Mouse (Mus musculus) MEL (cell line): ENCODE results near the gene Prr19. TPM values are rescaled to one million over a fixed set of nuclear protein-coding genes. Genes with fewer than 3 reads are reported as not detected.

ENCODE experiments used
- DNase-seq: peaks from one replicate; pipeline ENCODE4 v3.0.0; 2011; ENCODE audit warnings: low read depth, low spot score
- H3K27ac ChIP-seq: 2 replicates; pipeline ENCODE4 v1.5.1; 2012; ENCODE audit warnings: low read depth, mild to moderate bottlenecking, control low read depth, low read length, moderate library complexity; ENCODE audit not compliant: control insufficient read depth
- H3K27me3 ChIP-seq, 2 experiments: fragments of 150-350 bp in 1 of 2; sonication (generic) in 1 of 2; 2 replicates each; pipeline ENCODE4 v1.6.1; 2012; ENCODE audit warnings: low read length in 2 of 2, mild to moderate bottlenecking in 2 of 2, improper control_type of control experiment in 1 of 2, moderate library complexity in 1 of 2; ENCODE audit not compliant: insufficient read depth in 2 of 2, control insufficient read depth in 1 of 2
- H3K36me3 ChIP-seq, 2 experiments: 2 replicates each; pipeline ENCODE4 v1.6.1; 2012 to 2014; ENCODE audit warnings: low read length in 2 of 2, improper control_type of control experiment in 1 of 2, inconsistent platforms in 1 of 2, mild to moderate bottlenecking in 1 of 2; ENCODE audit not compliant: insufficient read depth in 2 of 2, control insufficient read depth in 1 of 2
- H3K4me1 ChIP-seq, 2 experiments: fragments of 150-350 bp in 1 of 2; sonication (generic) in 1 of 2; 2 replicates each; pipeline ENCODE4 v1.6.1; 2012; ENCODE audit warnings: low read length in 2 of 2, improper control_type of control experiment in 1 of 2, mild to moderate bottlenecking in 1 of 2; ENCODE audit not compliant: insufficient read depth in 2 of 2, control insufficient read depth in 1 of 2
- H3K4me3 ChIP-seq, 2 experiments: fragments of 150-350 bp in 1 of 2; sonication (generic) in 1 of 2; 2 replicates each; pipeline ENCODE4 v1.5.1; 2012; ENCODE audit warnings: low read depth in 2 of 2, low read length in 2 of 2, mild to moderate bottlenecking in 2 of 2, moderate library complexity in 2 of 2, control low read depth in 1 of 2, improper control_type of control experiment in 1 of 2; ENCODE audit not compliant: control insufficient read depth in 1 of 2, insufficient read depth in 1 of 2
- H3K79me2 ChIP-seq: 2 replicates; pipeline ENCODE4 v1.6.1; 2012; ENCODE audit warnings: mild to moderate bottlenecking, low read length, moderate library complexity; ENCODE audit not compliant: control insufficient read depth, poor library complexity, insufficient read depth
- H3K9ac ChIP-seq: 2 replicates; pipeline ENCODE4 v1.6.1; 2012; ENCODE audit warnings: low read depth, mild to moderate bottlenecking, control low read depth, low read length, moderate library complexity; ENCODE audit not compliant: control insufficient read depth, poor library complexity, severe bottlenecking
- H3K9me3 ChIP-seq: fragments of 150-350 bp; sonication (generic); replicated peaks from 2 replicates; pipeline ENCODE4 v1.6.1; 2012; ENCODE audit warnings: mild to moderate bottlenecking, low read length, improper control_type of control experiment, moderate library complexity; ENCODE audit not compliant: insufficient read depth
- BHLHE40 ChIP-seq: IDR thresholded peaks from 2 replicates; pipeline ENCODE4 v1.6.1; 2012; ENCODE audit warnings: low read depth, mild to moderate bottlenecking, inconsistent platforms, low read length, improper control_type of control experiment, borderline replicate concordance
- CHD1 ChIP-seq: IDR thresholded peaks from 2 replicates; pipeline ENCODE4 v1.6.1; 2012; ENCODE audit warnings: low read depth, mild to moderate bottlenecking, inconsistent platforms, low read length, improper control_type of control experiment
- CTCF ChIP-seq, 3 experiments: IDR thresholded peaks in 2 of 3; conservative IDR thresholded peaks in 1 of 3; 2 replicates each; pipeline ENCODE4 v1.5.1; 2011 to 2012; ENCODE audit warnings: low read length in 3 of 3, low read depth in 2 of 3, mild to moderate bottlenecking in 2 of 3, improper control_type of control experiment in 1 of 3, inconsistent platforms in 1 of 3, mixed read lengths in 1 of 3, moderate library complexity in 1 of 3; ENCODE audit not compliant: control insufficient read depth in 1 of 3, insufficient read depth in 1 of 3, poor library complexity in 1 of 3, severe bottlenecking in 1 of 3
- ELF1 ChIP-seq: IDR thresholded peaks from 2 replicates; pipeline ENCODE4 v1.6.1; 2014; ENCODE audit warnings: low read depth, mild to moderate bottlenecking, inconsistent platforms, low read length, improper control_type of control experiment, moderate library complexity
- EP300 ChIP-seq, 2 experiments: IDR thresholded peaks; 2 replicates each; pipeline ENCODE4 v1.6.1; 2011; ENCODE audit warnings: improper control_type of control experiment in 2 of 2, low read length in 2 of 2, low read depth in 1 of 2, mild to moderate bottlenecking in 1 of 2
- ETS1 ChIP-seq: IDR thresholded peaks from 2 replicates; pipeline ENCODE4 v1.6.1; 2012; ENCODE audit warnings: low read depth, mild to moderate bottlenecking, inconsistent platforms, low read length, improper control_type of control experiment, moderate library complexity
- HCFC1 ChIP-seq: IDR thresholded peaks from 2 replicates; pipeline ENCODE4 v1.6.1; 2012; ENCODE audit warnings: low read depth, mild to moderate bottlenecking, inconsistent platforms, low read length, improper control_type of control experiment, moderate library complexity
- KAT2A ChIP-seq: conservative IDR thresholded peaks from 2 replicates; pipeline ENCODE4 v1.6.1; 2012; ENCODE audit warnings: low read depth, low read length, improper control_type of control experiment, inconsistent platforms
- MAFK ChIP-seq: IDR thresholded peaks from 2 replicates; pipeline ENCODE4 v1.6.1; 2011; ENCODE audit warnings: low read depth, mild to moderate bottlenecking, low read length, improper control_type of control experiment, borderline replicate concordance
- MAX ChIP-seq: IDR thresholded peaks from 2 replicates; pipeline ENCODE4 v1.6.1; 2011; ENCODE audit warnings: low read length, improper control_type of control experiment
- MAZ ChIP-seq: IDR thresholded peaks from 2 replicates; pipeline ENCODE4 v1.6.1; 2012; ENCODE audit warnings: low read depth, mild to moderate bottlenecking, inconsistent platforms, low read length, improper control_type of control experiment
- MXI1 ChIP-seq: IDR thresholded peaks from 2 replicates; pipeline ENCODE4 v1.6.1; 2011; ENCODE audit warnings: mild to moderate bottlenecking, low read depth, low read length, improper control_type of control experiment
- MYB ChIP-seq: IDR thresholded peaks from 2 replicates; pipeline ENCODE4 v1.6.1; 2011; ENCODE audit warnings: mild to moderate bottlenecking, low read depth, low read length, improper control_type of control experiment
- NELFE ChIP-seq: IDR thresholded peaks from 2 replicates; pipeline ENCODE4 v1.6.1; 2011; ENCODE audit warnings: low read depth, low read length, improper control_type of control experiment
- NRF1 ChIP-seq: IDR thresholded peaks from 2 replicates; pipeline ENCODE4 v1.6.1; 2014; ENCODE audit warnings: low read depth, mild to moderate bottlenecking, inconsistent platforms, low read length, improper control_type of control experiment, moderate library complexity; ENCODE audit not compliant: poor library complexity, insufficient read depth, severe bottlenecking
- POLR2A ChIP-seq, 2 experiments: IDR thresholded peaks; 2 replicates each; pipeline ENCODE4 v1.6.1; 2011 to 2012; ENCODE audit warnings: low read length in 2 of 2, mild to moderate bottlenecking in 2 of 2, control low read depth in 1 of 2, improper control_type of control experiment in 1 of 2, low read depth in 1 of 2, moderate library complexity in 1 of 2; ENCODE audit not compliant: control insufficient read depth in 1 of 2, insufficient read depth in 1 of 2, poor library complexity in 1 of 2
- POLR2AphosphoS2 ChIP-seq: IDR thresholded peaks from 2 replicates; pipeline ENCODE4 v1.6.1; 2011; ENCODE audit warnings: low read length, improper control_type of control experiment
- RAD21 ChIP-seq: IDR thresholded peaks from 2 replicates; pipeline ENCODE4 v1.6.1; 2011; ENCODE audit warnings: mild to moderate bottlenecking, low read depth, low read length, improper control_type of control experiment
- SIN3A ChIP-seq: IDR thresholded peaks from 2 replicates; pipeline ENCODE4 v1.6.1; 2012; ENCODE audit warnings: low read length, improper control_type of control experiment, inconsistent platforms
- SMC3 ChIP-seq: IDR thresholded peaks from 2 replicates; pipeline ENCODE4 v1.6.1; 2011; ENCODE audit warnings: low read depth, low read length, improper control_type of control experiment
- TAL1 ChIP-seq: IDR thresholded peaks from 2 replicates; pipeline ENCODE4 v1.6.1; 2012; ENCODE audit warnings: mild to moderate bottlenecking, inconsistent platforms, low read length, moderate library complexity, mixed read lengths
- TBP ChIP-seq: IDR thresholded peaks from 2 replicates; pipeline ENCODE4 v1.8.0; 2011; ENCODE audit warnings: low read depth, low read length, improper control_type of control experiment
- TCF12 ChIP-seq: IDR thresholded peaks from 2 replicates; pipeline ENCODE4 v1.6.1; 2014; ENCODE audit warnings: low read depth, mild to moderate bottlenecking, inconsistent platforms, low read length, improper control_type of control experiment, moderate library complexity
- UBTF ChIP-seq: IDR thresholded peaks from 2 replicates; pipeline ENCODE4 v1.6.1; 2012; ENCODE audit warnings: low read depth, mild to moderate bottlenecking, inconsistent platforms, low read length, improper control_type of control experiment, moderate library complexity, borderline replicate concordance; ENCODE audit not compliant: insufficient read depth
- USF1 ChIP-seq: IDR thresholded peaks from 2 replicates; pipeline ENCODE4 v1.6.1; 2014; ENCODE audit warnings: low read depth, mild to moderate bottlenecking, inconsistent platforms, low read length, improper control_type of control experiment, moderate library complexity
- ZKSCAN1 ChIP-seq: IDR thresholded peaks from 2 replicates; pipeline ENCODE4 v1.6.1; 2012; ENCODE audit warnings: low read depth, mild to moderate bottlenecking, inconsistent platforms, low read length, improper control_type of control experiment, moderate library complexity
- ZMIZ1 ChIP-seq: IDR thresholded peaks from 2 replicates; pipeline ENCODE4 v1.6.1; 2012; ENCODE audit warnings: low read depth, mild to moderate bottlenecking, inconsistent platforms, low read length, improper control_type of control experiment, moderate library complexity
- ZNF384 ChIP-seq: IDR thresholded peaks from 2 replicates; pipeline ENCODE4 v1.6.1; 2012; ENCODE audit warnings: low read depth, mild to moderate bottlenecking, inconsistent platforms, low read length, improper control_type of control experiment
- polyA plus RNA-seq, 2 experiments: library from polyadenylated mRNA; stranded (reverse) in 1 of 2; unstranded in 1 of 2; fragments of >175 nt in 1 of 2; fragments of >200 nt in 1 of 2; gene quantifications; 2 replicates each; pipeline versions ENCODE4 v1.2.1 to v1.2.4; 2012; ENCODE audit warnings: low replicate concordance in 2 of 2, low read depth in 1 of 2; ENCODE audit not compliant: insufficient read length in 2 of 2, insufficient read depth in 1 of 2, missing spikeins in 1 of 2
- total RNA-seq: library from RNA; depleted of rRNA; stranded (reverse); fragments of 300-350 nt; gene quantifications from 2 replicates; pipeline ENCODE4 v1.2.3, GENCODE M21; 2012

The Prr19 gene
- total and polyA plus RNA-seq, 3 experiments, result 0.11 TPM; not detected in 2

DNA sequence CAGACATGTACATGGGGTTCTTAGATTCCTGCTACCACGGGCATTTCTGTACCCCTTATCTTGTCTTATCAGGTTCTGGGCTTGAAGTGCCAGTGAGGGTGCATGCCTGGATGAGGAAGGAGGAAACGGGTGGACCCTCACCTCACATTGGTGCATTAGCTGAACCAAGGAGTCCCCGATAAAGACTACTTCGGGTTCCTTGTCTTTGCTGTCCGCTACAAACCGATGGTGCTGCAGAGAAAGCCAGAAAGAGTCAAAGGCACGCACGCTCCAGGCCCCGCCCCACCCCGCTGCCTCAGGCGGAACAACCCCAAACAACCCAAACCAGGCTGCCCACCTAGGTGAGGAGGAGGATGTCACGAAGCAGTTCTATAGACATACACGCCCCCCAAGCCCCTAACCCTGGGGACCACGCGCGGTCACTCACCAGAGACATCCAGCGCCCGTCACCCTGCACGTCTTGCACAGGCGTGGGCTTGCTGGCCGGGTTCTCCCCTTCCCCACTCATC lies 4.2 kb upstream of the Prr19 start (continued):
- TF ChIP-seq TCF12 (peak; percentile 58; the same call in 1 of the 2 replicates), USF1 (no peak), KAT2A (no peak), TBP (no peak), MYB (no peak), MAFK (no peak), POLR2AphosphoS2 (no peak; the same call in 1 of the 2 replicates), UBTF (no peak), MAZ (peak; percentile 79; the same call in 1 of the 2 replicates), NELFE (no peak), TAL1 (peak; percentile 9; the same call in 1 of the 2 replicates), NRF1 (0 out of 2 replicates have a peak, but pooled peaks have one; percentile 37)

DNA sequence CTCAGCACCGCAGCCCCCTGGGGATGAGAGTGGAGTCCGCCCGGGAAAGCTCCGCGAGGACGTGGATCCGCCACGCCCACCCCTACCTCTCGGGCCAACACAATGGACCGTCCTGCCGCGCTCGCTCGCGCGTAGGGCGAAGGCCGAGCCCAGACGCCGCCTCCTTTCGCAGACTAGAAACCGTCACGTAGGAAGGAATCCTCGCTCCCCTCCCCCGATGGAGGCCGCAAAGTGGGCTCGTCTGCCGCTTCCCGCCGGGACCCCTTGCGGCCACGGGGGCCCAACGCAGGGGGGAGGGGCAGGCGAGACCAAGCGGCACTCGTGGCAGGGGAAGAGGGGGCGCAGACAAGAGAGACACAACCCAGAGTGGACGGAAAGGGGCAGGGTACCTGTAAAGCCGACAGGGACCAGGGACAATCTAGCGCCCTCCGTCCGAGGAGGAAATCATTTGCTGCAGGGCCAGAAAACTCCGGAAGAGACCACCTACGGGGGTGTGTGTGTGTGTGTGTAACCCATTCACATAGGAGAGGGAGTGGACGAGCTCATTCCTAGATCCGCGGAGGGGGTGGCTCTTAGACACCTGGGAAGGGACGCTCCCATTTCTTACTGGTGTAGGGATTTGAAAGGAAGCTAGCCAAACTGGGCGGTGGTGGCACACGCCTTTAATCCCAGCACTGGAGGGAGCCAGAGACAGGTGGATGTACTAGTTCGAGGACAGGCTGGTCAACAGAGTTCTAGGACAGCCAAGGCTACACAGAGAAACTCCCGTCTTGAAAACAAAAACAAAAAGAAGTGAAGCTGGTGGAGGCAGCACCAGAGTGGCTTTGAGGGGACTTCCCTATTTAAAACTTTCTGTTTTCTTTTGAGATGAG lies 3.5 kb upstream of the Prr19 start, which contains the start of gene Pafah1b3:
Pafah1b3 (minus strand) TSS at position 533 of the 872 bp plus-strand sequence.
- peak; percentile 97 for DNase-seq
- Histone ChIP-seq H3K36me3 (peaks cover 0 to 10% of the 10 kb centered on the region in 2 experiments; a peak in 2 of 4 replicates), H3K79me2 (peaks cover 5% of the 10 kb centered on the region; the same call in 1 of the 2 replicates), H3K9me3 (no peaks in the 10 kb centered on the region), H3K27ac (peak within 1 kb of the TSS; percentile 72), H3K27me3 (no peaks in the 10 kb centered on the region), H3K9ac (peak within 1 kb of the TSS; percentile 74), H3K4me1 (peaks cover 3 to 16% of the 10 kb centered on the region in 2 experiments), H3K4me3 (peak within 1 kb of the TSS; percentile 76 to 82)
- peak; percentile 99 for TF ChIP-seq CHD1
- TF ChIP-seq SMC3, result no peak
- no peak for TF ChIP-seq NRF1
- TF ChIP-seq TCF12, result peak; percentile 22; the same call in 1 of the 2 replicates
- peak; percentile 83 for TF ChIP-seq TBP
- TF ChIP-seq SIN3A, result peak; percentile 88
- TF ChIP-seq TAL1, result no peak
- no peak; a peak in 1 of 4 replicates for TF ChIP-seq EP300 (IDR thresholded peaks at IDR 0.05; ENCODE audit: low read depth in 1 of 2, low read length in 2 of 2)
- TF ChIP-seq POLR2AphosphoS2, result no peak; the same call in 1 of the 2 replicates
- no peak for TF ChIP-seq ZKSCAN1
- no peak for TF ChIP-seq MAFK
- peak; percentile 68 for TF ChIP-seq NELFE
- TF ChIP-seq ZMIZ1, result no peak
- peak; percentile 35 to 62; a peak in 3 of 4 replicates for TF ChIP-seq POLR2A (IDR thresholded peaks at IDR 0.05; ENCODE audit: control insufficient read depth in 1 of 2, insufficient read depth in 1 of 2, low read depth in 1 of 2, low read length in 2 of 2, poor library complexity in 1 of 2)
- no peak; the same call in 1 of the 2 replicates for TF ChIP-seq MAX
- peak; percentile 59; the same call in 1 of the 2 replicates for TF ChIP-seq ELF1
- 0 out of 2 replicates have a peak, but pooled peaks have one; percentile 6 for TF ChIP-seq ETS1
- TF ChIP-seq UBTF, result 0 out of 2 replicates have a peak, but pooled peaks have one; percentile 27
- TF ChIP-seq MAZ, result peak; percentile 73; the same call in 1 of the 2 replicates
- TF ChIP-seq HCFC1, result peak; percentile 74
- TF ChIP-seq ZNF384, result no peak
- TF ChIP-seq MYB, result no peak
- peak in 2 of 3 experiments; percentile 6 to 24; a peak in 1 of 6 replicates for TF ChIP-seq CTCF (IDR thresholded peaks at IDR 0.05 in 2 of 3, conservative IDR thresholded peaks at IDR 0.05 in 1 of 3; ENCODE audit: control insufficient read depth in 1 of 3, insufficient read depth in 1 of 3, low read depth in 2 of 3, low read length in 3 of 3, poor library complexity in 1 of 3, severe bottlenecking in 1 of 3)
- TF ChIP-seq MXI1, result peak; percentile 67
- peak; percentile 19 for TF ChIP-seq RAD21
- TF ChIP-seq BHLHE40, result no peak
